Mouse (Mus musculus): ENCODE results near the gene Aqp2. TPM values are rescaled to one million over a fixed set of nuclear protein-coding genes. Genes with fewer than 3 reads are reported as not detected.

The Aqp2 gene
- polyA plus RNA-seq, 2 experiments = not detected

GRCm38 (mm10) chr15:99596841-99597240 lies 18.0 kb downstream of the Aqp2 start:
- no peak for ATAC-seq (ENCODE audit: low FRiP score, low read depth)
- H3K27ac ChIP-seq (replicated peaks; ENCODE audit: low read depth, low read length) = no peak overlapping the region
- no peaks in the 10 kb centered on the region for H3K4me1 ChIP-seq (ENCODE audit: control insufficient read depth, insufficient read depth, low read length)
- DNase-seq (ENCODE audit: low spot score) = no peak
- H3K9ac ChIP-seq (ENCODE audit: low read depth, low read length, severe bottlenecking) = no peak overlapping the region
- TF ChIP-seq POLR2A (IDR thresholded peaks at IDR 0.05; ENCODE audit: borderline replicate concordance, extremely low read depth, insufficient read depth, insufficient read length) = no peak
- WGBS = 60% methylated on average over 7 of the region's 7 CpGs
- H3K9me3 ChIP-seq (ENCODE audit: control insufficient read depth, low read length) = no peaks in the 10 kb centered on the region
- peaks cover 34% of the 10 kb centered on the region for H3K27me3 ChIP-seq (ENCODE audit: control insufficient read depth, insufficient read depth, low read length)
- no peak overlapping the region for H3K4me3 ChIP-seq (replicated peaks; ENCODE audit: low read length)
- no peak overlapping the region for H3K4me2 ChIP-seq (replicated peaks; ENCODE audit: low read depth, low read length, severe bottlenecking)
- H3K36me3 ChIP-seq (ENCODE audit: control insufficient read depth, insufficient read depth, low read length) = no peaks in the 10 kb centered on the region

- no peak for ATAC-seq (ENCODE audit: low FRiP score, low read depth)
- H3K27ac ChIP-seq (replicated peaks; ENCODE audit: low read depth, low read length) = no peak overlapping the region
- H3K36me3 ChIP-seq (ENCODE audit: control insufficient read depth, insufficient read depth, low read length) = no peaks in the 10 kb centered on the region
- 51% methylated on average over 8 of the region's 8 CpGs for WGBS
- no peak for DNase-seq (ENCODE audit: low spot score)
- H3K9me3 ChIP-seq (ENCODE audit: control insufficient read depth, low read length) = no peaks in the 10 kb centered on the region
- peaks cover 26% of the 10 kb centered on the region for H3K27me3 ChIP-seq (ENCODE audit: control insufficient read depth, insufficient read depth, low read length)
- no peak overlapping the region for H3K4me2 ChIP-seq (replicated peaks; ENCODE audit: low read depth, low read length, severe bottlenecking)
- H3K4me3 ChIP-seq (replicated peaks; ENCODE audit: low read length) = no peak overlapping the region
- H3K4me1 ChIP-seq (ENCODE audit: control insufficient read depth, insufficient read depth, low read length) = no peaks in the 10 kb centered on the region
- no peak overlapping the region for H3K9ac ChIP-seq (ENCODE audit: low read depth, low read length, severe bottlenecking)
- no peak for TF ChIP-seq POLR2A (IDR thresholded peaks at IDR 0.05; ENCODE audit: borderline replicate concordance, extremely low read depth, insufficient read depth, insufficient read length)
Observed at GRCm38 (mm10) chr15:99597596-99597995, 18.7 kb downstream of the Aqp2 start.

GRCm38 (mm10) chr15:99599245-99600070 lies 20.6 kb downstream of the Aqp2 start:
- no peak for DNase-seq (ENCODE audit: low spot score)
- Histone ChIP-seq H3K4me2 (replicated peaks; ENCODE audit: low read depth, low read length, severe bottlenecking) (no peak overlapping the region), H3K9me3 (ENCODE audit: control insufficient read depth, low read length) (no peaks in the 10 kb centered on the region), H3K36me3 (ENCODE audit: control insufficient read depth, insufficient read depth, low read length) (no peaks in the 10 kb centered on the region), H3K4me3 (replicated peaks; ENCODE audit: low read length) (no peak overlapping the region), H3K27ac (replicated peaks; ENCODE audit: low read depth, low read length) (no peak overlapping the region), H3K27me3 (ENCODE audit: control insufficient read depth, insufficient read depth, low read length) (peaks cover 14% of the 10 kb centered on the region; the same call in 1 of the 2 replicates), H3K4me1 (ENCODE audit: control insufficient read depth, insufficient read depth, low read length) (no peaks in the 10 kb centered on the region), H3K9ac (ENCODE audit: low read depth, low read length, severe bottlenecking) (no peak overlapping the region)
- TF ChIP-seq POLR2A (IDR thresholded peaks at IDR 0.05; ENCODE audit: borderline replicate concordance, extremely low read depth, insufficient read depth, insufficient read length) = no peak
- ATAC-seq (ENCODE audit: low FRiP score, low read depth) = no peak
- WGBS = 60% methylated on average over 17 of the region's 17 CpGs

- Histone ChIP-seq H3K9ac (ENCODE audit: low read depth, low read length, severe bottlenecking) (no peak within 1 kb of the TSS), H3K4me1 (ENCODE audit: control insufficient read depth, insufficient read depth, low read length) (no peaks in the 10 kb centered on the region), H3K4me2 (replicated peaks; ENCODE audit: low read depth, low read length, severe bottlenecking) (no peak within 1 kb of the TSS), H3K27me3 (ENCODE audit: control insufficient read depth, insufficient read depth, low read length) (no peaks in the 10 kb centered on the region), H3K36me3 (ENCODE audit: control insufficient read depth, insufficient read depth, low read length) (no peaks in the 10 kb centered on the region), H3K27ac (replicated peaks; ENCODE audit: low read depth, low read length) (no peak within 1 kb of the TSS), H3K9me3 (ENCODE audit: control insufficient read depth, low read length) (no peaks in the 10 kb centered on the region), H3K4me3 (replicated peaks; ENCODE audit: low read length) (no peak within 1 kb of the TSS)
- no peak for ATAC-seq (ENCODE audit: low FRiP score, low read depth)
- 53% methylated on average over 19 of the region's 22 CpGs for WGBS
- no peak for DNase-seq (ENCODE audit: low spot score)
- no peak for TF ChIP-seq POLR2A (IDR thresholded peaks at IDR 0.05; ENCODE audit: borderline replicate concordance, extremely low read depth, insufficient read depth, insufficient read length)
Observed at GRCm38 (mm10) chr15:99600986-99601822, 22.3 kb downstream of the Aqp2 start, which contains the start of gene Aqp6. Aqp6 (plus strand) TSS chr15:99601400.

- Histone ChIP-seq H3K9me3 (ENCODE audit: control insufficient read depth, low read length) (no peaks in the 10 kb centered on the region), H3K4me3 (replicated peaks; ENCODE audit: low read length) (no peak overlapping the region), H3K27me3 (ENCODE audit: control insufficient read depth, insufficient read depth, low read length) (no peaks in the 10 kb centered on the region), H3K9ac (ENCODE audit: low read depth, low read length, severe bottlenecking) (no peak overlapping the region), H3K36me3 (ENCODE audit: control insufficient read depth, insufficient read depth, low read length) (no peaks in the 10 kb centered on the region), H3K27ac (replicated peaks; ENCODE audit: low read depth, low read length) (no peak overlapping the region), H3K4me1 (ENCODE audit: control insufficient read depth, insufficient read depth, low read length) (no peaks in the 10 kb centered on the region), H3K4me2 (replicated peaks; ENCODE audit: low read depth, low read length, severe bottlenecking) (no peak overlapping the region)
- ATAC-seq (ENCODE audit: low FRiP score, low read depth) (no peak), DNase-seq (ENCODE audit: low spot score) (no peak)
- WGBS = 35% methylated on average over 5 of the region's 5 CpGs
- TF ChIP-seq POLR2A (IDR thresholded peaks at IDR 0.05; ENCODE audit: borderline replicate concordance, extremely low read depth, insufficient read depth, insufficient read length) = no peak
Observed at GRCm38 (mm10) chr15:99601823-99602120, 22.9 kb downstream of the Aqp2 start.

Data from limb, embryonic 14.5 days (tissue).